33 mouse cellular contexts compared by ENCODE assay signal in genomic region chr9:90533372-90533771, GRCm38 (mm10).
"Had no signal": no experiment of that assay in that cellular context is flagged by ENCODE, and none has a peak within 500 bp of the region (broad histone marks: within the 10 kb centered on the region; RNA-seq: fewer than 3 reads in every experiment).

No protein-coding gene starts in this region.

- H3K4me3 ChIP-seq: heart, embryonic 12.5 days; heart, embryonic 13.5 days; heart, embryonic 15.5 days; hindbrain, embryonic 10.5 days; hindbrain, embryonic 12.5 days; hindbrain, embryonic 13.5 days; hindbrain, embryonic 15.5 days; intestine, embryonic 15.5 days; kidney, embryonic 15.5 days; left cerebral cortex, adult 2 months had no signal

- H3K36me3 ChIP-seq: heart, embryonic 12.5 days; heart, embryonic 13.5 days; heart, embryonic 15.5 days; hindbrain, embryonic 10.5 days; hindbrain, embryonic 12.5 days; hindbrain, embryonic 13.5 days; hindbrain, embryonic 15.5 days; intestine, embryonic 15.5 days; kidney, embryonic 15.5 days had no signal

- H3K9ac ChIP-seq: heart, embryonic 12.5 days; heart, embryonic 13.5 days; heart, embryonic 15.5 days; hindbrain, embryonic 12.5 days; hindbrain, embryonic 13.5 days; hindbrain, embryonic 14.5 days; hindbrain, embryonic 15.5 days; intestine, embryonic 15.5 days; kidney, embryonic 15.5 days had no signal

- H3K9me3 ChIP-seq: heart, embryonic 12.5 days; heart, embryonic 13.5 days; heart, embryonic 15.5 days; hindbrain, embryonic 10.5 days; hindbrain, embryonic 12.5 days; hindbrain, embryonic 13.5 days; hindbrain, embryonic 15.5 days; intestine, embryonic 15.5 days; kidney, embryonic 15.5 days had no signal

- H3K4me2 ChIP-seq: heart, embryonic 11.5 days; heart, embryonic 12.5 days; heart, embryonic 13.5 days; heart, embryonic 15.5 days; hindbrain, embryonic 12.5 days; hindbrain, embryonic 13.5 days; hindbrain, embryonic 14.5 days; hindbrain, embryonic 15.5 days; intestine, embryonic 15.5 days; kidney, embryonic 15.5 days had no signal

- H3K27me3 ChIP-seq: heart, embryonic 12.5 days; heart, embryonic 13.5 days; heart, embryonic 15.5 days; hindbrain, embryonic 12.5 days; hindbrain, embryonic 13.5 days; hindbrain, embryonic 15.5 days; intestine, embryonic 15.5 days; kidney, embryonic 15.5 days had no signal

- DNase-seq: heart, postnatal 10 days; heart, postnatal 14 days; heart, postnatal 36 days; heart, postnatal 4 days; kidney, adult 11 months; kidney, adult 18-20 months; kidney, adult 2 months; kidney, adult 8-10 months; kidney, adult 9 months; kidney, postnatal 10 days; kidney, postnatal 25 days; kidney, postnatal 36 days; kidney, postnatal 4 days; layer of hippocampus, adult 9-11 months; layer of hippocampus, postnatal 36 days had no signal

- ATAC-seq: hindbrain, embryonic 16.5 days; hindbrain, postnatal 0 days; inflammation-experienced regulatory T-cells, adult 6 months; intestine, embryonic 15.5 days; intestine, embryonic 16.5 days; intestine, postnatal 0 days had no signal

- H3K27ac ChIP-seq: heart, embryonic 13.5 days; heart, embryonic 15.5 days; hindbrain, embryonic 10.5 days; hindbrain, embryonic 12.5 days; hindbrain, embryonic 13.5 days; hindbrain, embryonic 14.5 days; hindbrain, embryonic 15.5 days; hindbrain, postnatal 0 days; intestine, embryonic 15.5 days; kidney, embryonic 15.5 days; kidney, postnatal 0 days; left cerebral cortex, adult 2 months had no signal

- H3K4me1 ChIP-seq: heart, embryonic 12.5 days; heart, embryonic 15.5 days; hindbrain, embryonic 10.5 days; hindbrain, embryonic 12.5 days; hindbrain, embryonic 13.5 days; hindbrain, embryonic 15.5 days; intestine, embryonic 15.5 days; kidney, embryonic 15.5 days had no signal
